Mouse (Mus musculus) ES-CJ7 (cell line): ENCODE measurements around the gene Chp1.
"Not testable (repeated sequence)": the region's sequence is repeated elsewhere in the genome, so short reads cannot be mapped to it uniquely, and the experiment has no call there.

ENCODE experiments used
- DNase-seq: peaks from one replicate; pipeline ENCODE4 v3.0.0; 2011; ENCODE audit warnings: low read depth, low spot score

Chp1 gene

GRCm38 (mm10) chr2:119565284-119565683 is 17.8 kb downstream of the Chp1 start:
- DNase-seq: no peak

DNA sequence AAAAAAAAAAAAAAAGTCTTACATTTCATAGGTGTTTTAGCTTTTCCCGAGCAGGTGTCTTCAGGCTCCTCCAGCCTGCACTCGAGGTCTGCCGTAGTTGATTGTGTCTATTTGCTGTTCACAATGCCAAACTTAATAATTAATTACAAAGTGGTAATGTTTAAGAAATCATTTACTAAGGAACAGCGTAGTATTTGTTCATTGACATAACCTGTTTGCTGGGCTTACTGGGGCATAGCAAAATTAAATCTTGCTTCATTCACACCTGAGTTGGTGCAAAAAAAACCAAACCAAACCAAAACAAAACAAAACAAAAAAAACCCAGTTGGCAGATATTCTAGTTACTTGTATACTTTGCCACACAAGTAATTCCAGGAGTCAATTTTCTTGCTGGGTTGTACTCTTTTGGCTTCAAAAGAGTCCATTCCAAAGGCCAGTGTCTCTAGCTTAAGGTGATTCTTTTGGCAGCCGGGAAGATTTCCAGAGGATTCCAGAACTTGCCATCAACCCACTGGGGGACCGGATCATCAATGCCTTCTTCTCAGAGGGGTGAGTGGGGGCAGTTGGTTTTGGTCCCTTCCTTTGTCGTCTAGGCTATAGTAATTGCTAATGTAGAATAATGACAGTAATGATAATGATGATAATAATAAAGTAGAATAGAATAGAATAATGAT is 18.8 kb downstream of the Chp1 start:
- DNase-seq: no peak

DNA sequence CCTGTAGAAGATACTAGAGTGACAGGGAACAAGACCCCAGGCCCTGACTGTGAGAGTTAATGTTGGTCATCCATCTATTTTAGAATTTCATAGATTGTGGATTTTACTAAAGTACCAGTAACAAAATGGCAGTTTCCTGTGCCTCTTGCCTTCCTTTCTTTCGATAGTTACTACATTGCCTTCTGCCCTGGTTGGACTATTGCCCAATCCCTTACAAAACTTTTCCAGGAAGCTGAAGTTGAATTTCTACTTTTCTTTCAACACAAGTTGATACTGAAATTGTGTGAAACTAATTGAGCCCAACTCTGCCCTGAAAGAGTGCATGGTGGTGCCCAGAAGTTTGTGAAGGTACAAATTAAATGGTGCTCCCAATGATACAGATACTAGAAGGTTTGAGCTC is 25.0 kb downstream of the Chp1 start:
- no peak for DNase-seq

- no peak for DNase-seq
Observed at GRCm38 (mm10) chr2:119581571-119581970, 34.1 kb downstream of the Chp1 start.

DNA sequence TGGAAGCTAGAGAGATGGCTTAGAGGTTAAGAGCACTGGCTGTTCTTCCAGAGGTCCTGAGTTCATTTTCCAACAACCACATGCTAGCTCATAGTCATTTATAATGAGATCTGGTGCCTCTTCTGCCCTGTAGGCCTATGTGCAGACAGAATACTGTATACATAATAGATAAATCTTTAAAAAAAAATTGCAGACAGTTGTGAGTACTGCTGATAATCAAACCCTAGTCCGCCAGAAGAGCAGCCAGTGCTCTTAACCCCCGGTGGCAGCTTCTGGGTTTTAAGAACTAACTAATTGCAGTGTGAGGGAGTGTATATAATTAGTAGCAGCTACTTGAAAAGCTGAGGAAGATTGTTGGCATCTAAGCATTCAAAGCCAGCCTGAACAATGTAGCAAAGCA is 35.9 kb downstream of the Chp1 start:
- DNase-seq: no peak

GRCm38 (mm10) chr2:119584282-119584681 is 36.8 kb downstream of the Chp1 start:
- DNase-seq: no peak

DNA sequence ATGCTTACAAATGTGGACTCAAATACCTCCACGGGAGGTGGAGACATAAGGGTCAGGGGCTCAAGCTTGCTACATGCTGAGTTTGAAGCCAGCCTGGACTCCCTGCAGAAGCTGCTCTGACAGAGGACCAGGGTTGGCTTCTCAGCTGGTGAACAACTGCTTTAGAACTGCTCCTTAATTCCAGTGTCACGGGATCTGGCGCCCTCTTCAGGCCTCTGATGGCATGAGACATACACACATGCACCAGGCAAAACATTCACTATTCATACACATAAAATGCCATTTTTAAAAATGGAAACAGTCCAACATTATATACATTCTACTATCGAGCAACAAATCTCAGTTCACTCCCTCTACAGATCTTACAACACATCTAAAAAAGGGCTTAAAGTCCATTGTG is 39.9 kb downstream of the Chp1 start:
- DNase-seq: peak; percentile 18

DNA sequence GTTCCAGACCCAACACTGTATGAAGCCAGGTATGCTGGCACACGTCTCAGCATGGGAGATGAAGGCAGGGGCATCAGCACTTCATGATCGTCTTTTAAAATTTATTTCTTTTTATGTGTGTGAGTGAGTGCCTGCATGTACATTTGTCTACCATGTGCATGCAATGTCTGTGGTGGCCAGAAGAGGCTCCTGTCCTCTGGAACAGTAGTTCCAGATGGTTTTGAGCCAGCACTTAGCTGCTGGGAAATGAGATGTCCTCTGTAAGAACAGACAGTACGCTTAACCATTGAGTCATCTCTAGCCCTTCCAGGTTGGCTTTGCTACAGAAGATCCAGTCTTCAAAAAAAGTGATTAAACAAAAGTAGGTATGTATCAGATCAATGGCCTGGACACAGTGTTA is 43.8 kb downstream of the Chp1 start:
- DNase-seq: peak; percentile 26

- DNase-seq: no peak
Observed at GRCm38 (mm10) chr2:119593765-119594112, 46.2 kb downstream of the Chp1 start.

DNA sequence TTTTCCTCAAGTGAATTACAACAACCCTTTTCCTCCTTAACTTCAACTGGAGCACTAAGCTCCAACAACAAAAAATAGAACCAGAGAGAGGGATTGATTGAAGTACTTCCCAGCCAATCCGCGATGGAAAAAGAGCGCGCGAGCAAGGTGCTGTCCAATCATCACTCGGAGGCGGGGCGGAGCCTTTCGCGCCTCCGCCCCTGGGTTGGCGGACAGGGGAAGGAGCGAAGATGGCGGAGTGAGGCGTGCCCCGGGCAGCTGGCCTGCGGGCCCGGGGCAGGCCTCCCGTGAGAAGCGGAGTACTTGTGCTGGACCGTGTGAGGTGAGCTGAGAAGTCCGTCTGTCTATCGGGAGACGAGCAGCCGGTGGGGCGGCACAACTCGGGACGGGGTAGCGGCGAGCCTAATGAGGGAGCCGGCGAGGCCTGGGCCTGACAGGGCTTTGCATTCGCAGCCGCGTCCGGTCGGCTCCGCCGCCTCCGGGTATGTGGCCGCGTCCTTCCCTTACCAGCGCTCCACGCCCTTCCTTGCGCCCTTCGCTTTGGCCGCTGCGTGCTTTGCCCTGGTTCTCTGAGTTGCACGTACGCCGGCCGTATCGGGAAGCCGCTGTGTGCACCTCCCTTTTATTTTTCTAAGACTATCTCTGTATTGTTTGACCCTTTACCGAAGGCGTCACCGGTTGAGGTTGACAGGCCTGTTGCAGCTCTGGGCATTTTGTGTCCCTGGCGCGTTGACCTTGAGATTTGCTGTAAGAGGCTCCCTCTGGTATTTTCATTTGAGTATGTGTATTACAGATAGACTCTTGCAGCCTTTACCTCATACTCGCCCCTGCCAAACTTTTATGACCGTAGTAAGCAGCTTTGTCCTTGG is 46.9 kb downstream of the Chp1 start:
- peak; percentile 97 for DNase-seq

DNA sequence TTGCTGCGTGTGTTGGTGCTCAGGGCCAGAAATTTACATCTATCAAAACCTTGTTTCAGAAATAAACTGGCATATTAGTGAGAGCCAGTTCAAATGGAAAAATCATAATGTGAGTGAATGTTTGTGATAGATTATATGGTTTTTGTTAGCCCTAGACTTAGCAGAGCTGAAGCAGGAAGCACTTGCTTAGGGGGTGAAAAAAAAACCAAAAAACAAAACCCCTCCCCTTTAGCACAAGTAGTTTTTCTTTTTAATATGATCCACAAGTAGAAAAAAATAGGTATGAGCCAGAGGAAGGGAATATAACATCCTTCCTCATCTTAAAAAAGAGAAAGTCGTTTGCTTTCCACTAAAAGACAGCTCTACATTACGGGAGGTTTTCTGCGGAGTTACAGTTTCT is 47.8 kb downstream of the Chp1 start:
- no peak for DNase-seq

GRCm38 (mm10) chr2:119596781-119597330 is 49.4 kb downstream of the Chp1 start:
- no peak for DNase-seq

- DNase-seq: no peak
Observed at GRCm38 (mm10) chr2:119601027-119601426, 53.5 kb downstream of the Chp1 start.

DNA sequence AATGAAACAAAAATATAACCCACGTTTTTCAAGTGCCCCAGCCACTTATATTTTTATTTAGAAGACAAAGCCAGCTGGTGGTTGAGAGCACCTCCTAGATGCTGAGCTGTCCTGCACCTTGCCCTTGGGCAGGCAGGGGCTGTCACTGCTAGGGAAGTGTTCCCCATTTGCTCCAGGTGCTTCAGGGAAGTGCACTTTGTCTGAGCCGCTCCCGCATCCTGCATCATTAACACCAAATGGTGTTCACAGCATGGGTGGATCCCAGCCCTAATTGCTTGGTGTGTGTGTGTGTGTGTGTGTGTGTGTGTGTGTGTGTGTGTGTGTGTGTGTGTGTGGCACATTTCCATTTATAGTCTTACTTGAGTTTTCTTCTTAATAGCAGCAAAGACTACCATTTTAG is 54.1 kb downstream of the Chp1 start:
- peak; percentile 32 for DNase-seq

- no peak for DNase-seq
Observed at GRCm38 (mm10) chr2:119602488-119602887, 55.0 kb downstream of the Chp1 start.

- no peak for DNase-seq
Observed at GRCm38 (mm10) chr2:119603909-119604308, 56.4 kb downstream of the Chp1 start.

DNA sequence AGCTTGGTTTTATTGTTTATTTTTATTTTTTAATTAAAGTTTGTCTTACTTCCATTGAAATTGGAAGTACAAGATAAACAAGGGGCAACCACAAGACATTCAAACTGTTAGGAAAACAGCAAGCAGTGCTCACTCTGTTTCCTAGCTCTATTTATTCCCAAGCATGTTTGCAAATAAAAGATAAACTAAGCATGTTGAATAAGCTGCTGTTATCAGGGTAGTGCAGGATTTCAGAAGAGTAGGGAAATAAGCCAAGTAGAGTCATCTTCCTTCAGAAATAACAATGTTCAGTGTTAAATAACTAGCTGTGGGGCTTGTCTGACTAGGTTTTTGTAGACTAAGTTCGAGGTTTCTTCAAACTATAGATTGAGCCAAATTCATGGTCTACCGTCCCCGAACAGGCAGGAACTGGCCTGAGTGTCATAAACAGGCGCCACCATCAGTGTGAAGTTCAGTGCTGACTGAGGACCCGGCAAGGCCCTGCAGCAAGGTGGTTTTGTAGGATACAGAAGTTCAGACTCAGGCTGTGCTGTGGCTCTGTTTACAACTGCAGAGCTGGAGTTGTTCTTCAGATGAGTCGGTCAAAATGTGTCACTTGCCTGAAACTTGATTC is 58.0 kb downstream of the Chp1 start:
- DNase-seq: no peak

DNA sequence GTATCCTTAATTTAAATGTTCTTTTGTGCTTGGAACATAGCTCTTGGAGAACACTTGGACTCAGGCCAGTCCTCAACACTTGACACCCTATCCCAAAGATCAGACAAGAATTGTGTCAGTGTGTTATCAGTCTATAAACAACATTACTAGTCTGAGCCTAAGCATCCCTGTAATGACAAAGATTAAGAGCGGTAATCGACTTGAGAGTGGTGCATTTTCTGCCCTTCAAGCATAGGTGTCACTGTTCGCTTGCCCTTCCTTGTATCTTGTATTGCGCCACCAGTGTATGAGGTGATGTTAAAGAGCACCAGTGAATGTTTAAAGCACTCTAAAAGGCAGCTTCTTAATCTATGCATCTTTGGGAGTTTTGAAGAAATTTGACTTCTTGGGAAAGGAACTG is 59.5 kb downstream of the Chp1 start:
- DNase-seq: no peak

- no peak for DNase-seq
Observed at GRCm38 (mm10) chr2:119617841-119618198, 70.3 kb downstream of the Chp1 start.

DNA sequence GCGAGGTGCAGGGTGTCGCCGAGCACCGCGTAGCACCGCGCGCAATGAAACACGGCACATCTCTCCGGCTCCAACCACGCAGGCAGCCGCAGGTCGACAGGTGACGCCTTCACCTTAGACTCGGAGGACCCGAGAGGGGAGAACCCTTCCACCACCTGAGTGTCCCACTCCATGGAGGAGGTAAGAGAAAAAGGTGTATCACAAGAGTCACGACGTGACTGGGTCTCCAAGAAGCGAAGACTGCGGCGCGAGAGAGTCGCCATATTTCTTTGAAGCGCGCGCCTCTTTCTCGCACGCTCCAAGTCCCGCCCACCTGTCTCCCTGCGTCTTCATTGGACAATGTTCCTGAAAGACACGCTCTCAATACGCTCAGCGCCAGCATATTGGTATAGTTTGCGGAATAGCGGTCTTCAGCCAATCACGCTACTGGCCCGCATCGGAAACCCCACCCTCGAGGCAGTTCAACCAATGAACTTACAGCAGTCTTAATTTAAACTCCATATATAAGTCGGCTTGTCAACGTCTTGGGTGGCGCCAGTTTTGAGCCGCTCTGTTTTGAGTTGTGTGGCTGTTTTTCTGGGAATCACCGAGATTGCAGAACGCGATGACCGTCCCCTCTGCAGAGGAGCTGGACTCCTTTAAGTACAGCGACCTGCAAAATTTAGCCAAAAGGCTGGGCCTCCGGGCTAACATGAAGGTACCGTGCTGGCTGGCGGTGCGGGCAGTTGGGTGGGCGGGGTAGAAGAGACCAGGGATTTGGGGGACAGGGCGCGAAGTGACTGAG is 70.9 kb downstream of the Chp1 start, which contains the start of the genes Nusap1 and Oip5:
Nusap1 (plus strand) TSS at position 100 of the 784 bp plus-strand sequence.
Oip5 (minus strand) TSS at position 271 of the 784 bp plus-strand sequence.
- peak; percentile 100 for DNase-seq

DNA sequence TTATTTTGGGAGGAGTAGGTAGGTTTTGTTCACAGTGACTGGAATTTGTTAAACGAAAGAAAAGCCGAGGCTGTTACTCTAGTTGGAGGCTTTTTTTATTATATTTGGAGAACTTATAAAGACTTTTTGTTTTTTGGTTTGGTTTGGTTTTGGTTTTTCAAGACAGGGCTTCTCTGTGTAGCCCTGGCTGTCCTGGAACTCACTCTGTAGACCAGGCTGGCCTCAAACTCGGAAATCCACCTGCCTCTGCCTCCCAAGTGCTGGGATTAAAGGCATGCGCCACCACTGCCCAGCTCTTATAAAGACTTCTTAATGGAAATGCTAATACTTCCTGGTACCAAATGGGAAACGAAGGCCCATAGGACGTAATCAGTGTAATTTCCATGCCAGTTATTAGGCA is 71.5 kb downstream of the Chp1 start:
- DNase-seq: not testable (repeated sequence)

DNA sequence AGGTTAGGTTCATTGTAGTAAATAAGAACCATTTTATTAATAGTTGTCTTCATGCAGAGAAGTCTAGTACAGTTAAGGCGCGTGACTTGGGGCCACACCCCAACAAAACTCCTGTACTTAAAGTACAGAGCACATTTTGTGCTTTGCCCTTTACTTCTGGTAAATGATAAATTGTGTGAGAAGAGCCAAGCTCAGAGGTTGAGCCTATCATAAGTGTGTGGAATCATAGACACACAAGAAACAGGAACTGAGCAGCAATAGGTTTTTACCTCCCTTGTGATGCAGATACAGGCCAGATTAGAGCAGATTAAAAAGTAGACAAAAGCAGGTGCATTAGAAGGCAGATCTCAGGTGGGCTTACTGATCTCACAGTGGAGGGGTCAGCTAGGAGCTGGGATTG is 73.8 kb downstream of the Chp1 start:
- no peak for DNase-seq
